Mouse (Mus musculus): ENCODE results near the gene Cox11.
A peak's percentile ranks its signal among the peaks of the same experiment; 100 is the strongest.

The Cox11 gene

DNA sequence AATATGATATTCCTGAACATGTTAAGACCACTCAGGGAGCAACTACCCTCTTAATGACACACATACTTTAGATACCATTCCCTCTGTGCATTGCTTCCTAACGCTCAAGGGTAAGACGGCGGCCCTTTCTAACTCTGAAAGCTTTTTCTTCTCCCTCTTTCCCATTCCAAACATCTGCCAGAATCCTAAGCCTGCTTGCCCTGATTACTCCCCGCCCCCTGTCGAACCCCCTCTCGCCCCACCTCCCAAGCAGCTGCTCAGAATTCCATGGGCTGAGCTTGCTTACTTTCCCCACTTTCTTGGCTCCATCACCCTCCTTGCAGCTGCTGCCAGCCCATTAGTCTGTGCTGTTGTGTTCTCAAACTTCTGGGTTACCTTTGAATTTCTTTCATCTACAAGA, 27.2 kb downstream of the Cox11 start:
- peak; percentile 84 for DNase-seq

DNA sequence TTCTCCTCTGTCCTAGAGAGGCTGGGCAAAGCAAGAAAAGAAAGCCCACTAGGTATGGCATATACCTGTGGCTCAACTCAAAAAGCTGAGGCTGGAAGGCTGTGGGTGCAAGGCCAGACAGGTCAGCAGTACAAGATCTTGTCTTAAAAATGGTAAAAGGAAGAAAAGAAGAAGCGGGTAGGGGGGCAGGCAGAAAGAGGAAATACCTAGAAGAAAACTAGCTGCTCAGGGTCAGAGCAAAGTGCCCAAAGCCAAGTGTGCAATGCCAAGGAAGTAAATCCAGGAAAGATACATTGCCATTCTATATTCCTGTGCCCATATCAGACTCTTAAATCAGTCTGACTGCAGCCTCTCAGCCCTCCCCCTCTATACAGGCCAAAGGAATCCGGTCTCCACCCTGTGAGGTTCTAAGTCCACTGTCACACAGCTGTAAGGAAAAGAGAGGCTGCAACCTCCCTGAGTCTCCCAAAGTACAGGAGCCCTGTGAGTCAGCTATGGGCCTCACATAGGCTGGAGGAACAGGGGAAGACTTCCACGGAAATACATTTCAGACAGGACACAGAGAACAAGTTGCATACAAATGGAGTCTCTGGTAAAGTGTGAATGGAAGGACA, 28.3 kb downstream of the Cox11 start:
- DNase-seq, result no peak

DNA sequence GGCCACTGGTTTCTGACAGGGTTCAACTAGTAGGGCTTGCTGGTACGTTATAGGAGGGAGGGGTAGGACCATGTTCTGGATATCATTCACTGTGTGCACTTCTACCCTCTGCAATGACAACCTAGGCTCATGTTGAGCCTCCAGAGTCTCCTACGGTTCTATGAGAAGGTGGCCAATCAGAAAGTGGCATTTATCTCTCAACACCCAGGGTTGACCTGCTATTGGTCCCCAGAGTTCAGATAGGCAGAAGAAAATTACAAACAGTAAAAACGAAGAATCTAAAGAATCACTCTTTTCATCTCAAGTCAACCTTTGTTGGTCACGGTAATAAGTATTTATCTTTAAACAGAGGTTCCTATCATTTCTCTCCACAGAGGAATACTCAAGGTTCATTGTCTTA, 28.9 kb downstream of the Cox11 start:
- DNase-seq, result no peak

DNA sequence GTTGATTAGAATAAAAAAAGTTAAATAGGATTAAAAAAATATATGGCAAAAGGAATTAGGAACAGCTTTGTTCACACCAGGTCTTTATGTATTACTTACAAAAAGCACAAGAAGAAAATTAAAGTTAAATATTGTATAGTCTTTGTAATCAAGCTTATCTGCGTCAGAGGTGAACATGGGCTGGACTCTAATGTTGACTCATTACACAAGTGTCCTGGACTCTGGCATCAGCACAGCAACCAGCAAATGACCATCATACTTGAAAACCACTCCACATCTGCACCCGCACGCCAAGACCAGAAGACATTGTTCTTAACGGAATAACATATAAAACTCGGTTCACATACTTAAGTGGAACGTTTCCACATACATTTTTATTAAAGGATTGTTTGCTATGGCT, 29.4 kb downstream of the Cox11 start:
- DNase-seq, result no peak

DNA sequence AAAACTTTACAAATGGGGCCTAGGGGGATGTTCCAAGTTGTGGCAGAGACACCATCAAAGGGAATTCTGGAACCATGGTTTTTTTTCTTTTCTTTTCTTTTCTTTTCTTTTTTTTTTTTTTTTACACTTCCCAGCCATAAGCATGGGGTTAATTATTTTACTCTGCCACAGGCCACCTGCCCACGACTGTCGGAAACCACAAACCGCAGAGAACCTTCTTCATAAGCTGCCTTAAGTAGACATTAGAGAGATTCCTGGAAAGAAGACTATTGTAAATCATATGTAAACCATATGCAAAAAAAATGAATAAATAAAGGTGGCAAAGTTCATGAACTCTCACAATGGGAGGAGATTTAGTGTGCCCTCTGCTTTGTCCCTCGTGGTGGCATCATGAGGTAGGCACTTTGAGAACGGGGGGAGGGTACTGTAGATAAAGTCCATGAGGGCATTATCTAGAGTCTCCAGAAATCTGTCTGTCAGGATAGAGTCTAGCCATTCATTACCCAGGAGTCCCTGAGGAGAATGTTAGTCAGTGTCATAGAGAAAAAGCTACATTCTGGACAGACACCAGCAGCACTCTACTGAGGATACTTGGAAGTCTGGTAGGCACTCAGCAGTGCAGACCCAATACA, 37.6 kb downstream of the Cox11 start:
- DNase-seq, result no peak

DNA sequence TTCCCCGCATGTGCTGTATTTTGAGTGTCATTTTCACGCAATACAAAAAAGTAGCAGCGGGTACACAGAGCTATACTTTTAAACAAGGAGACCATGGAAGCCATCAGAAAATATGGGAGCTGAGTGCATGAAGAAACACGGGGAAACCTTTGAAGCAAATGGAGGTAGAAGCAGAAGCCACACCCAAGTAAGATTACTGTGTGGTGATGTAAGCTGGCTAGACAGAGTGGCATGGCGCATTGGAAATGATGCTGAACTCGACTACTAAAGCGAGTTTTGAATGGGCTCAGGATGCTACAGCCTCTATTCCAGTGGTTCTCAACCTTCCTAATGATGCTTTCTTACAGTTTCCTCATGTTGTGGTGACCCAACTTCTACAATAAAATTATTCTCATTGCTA, 39.1 kb downstream of the Cox11 start:
- DNase-seq, result no peak

DNA sequence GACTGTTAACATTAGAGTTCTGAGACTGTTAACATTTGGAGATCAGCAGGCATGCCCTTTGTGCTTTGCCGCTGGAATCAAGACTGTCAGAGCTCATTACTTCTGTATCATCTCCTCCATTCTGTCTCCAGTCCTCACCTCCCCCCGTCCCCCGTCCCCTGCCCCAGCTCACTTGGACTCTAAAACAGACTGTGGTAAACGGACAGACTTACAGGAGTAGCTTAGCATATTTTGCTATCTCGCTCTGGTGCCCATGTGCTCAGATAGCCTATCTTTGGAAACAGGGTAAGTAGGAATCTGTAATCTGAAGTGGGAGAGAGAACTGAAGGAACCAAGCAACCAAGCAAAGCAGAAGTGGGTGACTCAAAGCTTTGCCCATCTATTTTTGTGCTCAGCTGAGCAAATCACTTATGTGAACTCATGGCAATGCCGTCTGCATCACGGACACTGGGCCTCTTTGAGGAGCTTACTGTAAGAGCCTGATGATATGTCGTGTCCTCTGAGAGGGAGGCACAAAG, 39.9 kb downstream of the Cox11 start:
- DNase-seq, result no peak

DNA sequence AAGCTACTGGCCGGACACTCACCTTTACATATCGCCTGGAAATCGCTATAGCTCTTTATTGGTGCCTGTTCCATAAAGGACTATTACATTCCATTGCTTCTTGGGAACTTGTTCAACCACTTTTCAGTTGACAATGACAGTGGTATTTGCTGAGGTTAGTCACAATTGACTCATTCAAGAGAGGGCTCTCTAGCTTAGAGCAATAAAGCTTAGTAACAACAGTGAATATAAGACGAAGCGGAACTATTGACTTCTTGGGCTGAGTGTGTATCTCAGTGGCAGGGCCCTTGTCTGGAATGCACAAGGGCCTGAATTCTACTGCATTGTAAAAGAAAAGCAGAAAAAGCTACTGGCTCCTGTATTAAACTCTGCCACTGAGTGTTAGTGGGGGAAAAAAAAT, 40.6 kb downstream of the Cox11 start:
- no peak for DNase-seq

DNA sequence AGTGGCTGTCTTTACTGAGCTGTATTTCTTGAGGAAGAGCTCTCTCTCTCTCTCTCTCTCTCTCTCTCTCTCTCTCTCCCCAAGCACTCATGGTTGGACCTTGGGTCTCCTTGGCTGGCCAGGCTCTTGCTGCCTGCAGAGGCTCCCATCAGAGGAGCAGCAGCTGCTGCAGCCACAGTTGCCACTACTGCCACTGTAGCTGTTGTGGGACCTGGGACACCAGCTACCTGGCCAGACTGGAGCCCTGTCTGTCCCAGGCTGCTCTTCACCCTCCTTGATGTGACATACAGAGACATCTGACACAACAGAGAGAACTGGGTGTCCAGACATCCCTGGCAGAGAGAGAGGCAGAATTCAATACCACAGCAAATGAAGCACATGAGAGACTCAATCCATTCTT, 43.2 kb downstream of the Cox11 start:
- no peak for DNase-seq

DNA sequence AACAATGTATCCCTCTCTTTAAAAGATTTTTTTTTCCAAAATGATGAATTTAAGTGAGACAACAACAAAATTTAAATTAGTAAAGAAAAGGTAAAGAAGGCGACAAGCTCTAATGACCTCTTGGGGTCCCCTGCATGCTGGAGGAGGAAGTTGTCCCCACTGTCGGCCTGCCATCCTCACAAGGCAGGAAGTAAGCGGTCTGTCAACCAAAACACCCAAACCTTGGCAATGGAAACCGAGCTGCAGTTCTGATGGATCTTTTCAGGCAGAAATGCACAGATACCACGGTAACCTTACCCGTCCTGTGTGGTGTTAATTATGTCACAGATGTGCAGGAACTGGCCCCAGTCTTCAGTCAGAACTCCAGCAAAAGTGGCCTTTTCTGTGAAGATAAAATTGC, 46.8 kb downstream of the Cox11 start:
- DNase-seq, result no peak

DNA sequence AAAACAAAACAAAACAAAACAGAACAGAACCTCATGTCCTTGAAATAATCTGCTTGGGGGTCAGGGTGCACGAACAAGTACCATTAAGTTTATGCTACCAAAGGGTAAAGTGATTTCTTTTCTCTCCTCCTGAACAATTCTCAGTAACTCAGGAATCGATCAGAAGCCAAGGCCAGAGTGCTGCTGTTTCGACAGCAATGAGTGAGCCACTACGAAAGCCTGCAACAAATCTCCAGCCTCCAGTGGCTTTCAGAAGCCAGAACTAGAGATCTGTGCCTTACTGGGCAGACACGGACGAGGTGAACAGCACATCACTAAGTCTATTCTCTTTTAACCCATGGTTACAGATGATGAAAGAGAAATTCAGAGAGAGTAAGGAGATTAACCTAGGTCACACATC, 47.2 kb downstream of the Cox11 start:
- no peak for DNase-seq

DNA sequence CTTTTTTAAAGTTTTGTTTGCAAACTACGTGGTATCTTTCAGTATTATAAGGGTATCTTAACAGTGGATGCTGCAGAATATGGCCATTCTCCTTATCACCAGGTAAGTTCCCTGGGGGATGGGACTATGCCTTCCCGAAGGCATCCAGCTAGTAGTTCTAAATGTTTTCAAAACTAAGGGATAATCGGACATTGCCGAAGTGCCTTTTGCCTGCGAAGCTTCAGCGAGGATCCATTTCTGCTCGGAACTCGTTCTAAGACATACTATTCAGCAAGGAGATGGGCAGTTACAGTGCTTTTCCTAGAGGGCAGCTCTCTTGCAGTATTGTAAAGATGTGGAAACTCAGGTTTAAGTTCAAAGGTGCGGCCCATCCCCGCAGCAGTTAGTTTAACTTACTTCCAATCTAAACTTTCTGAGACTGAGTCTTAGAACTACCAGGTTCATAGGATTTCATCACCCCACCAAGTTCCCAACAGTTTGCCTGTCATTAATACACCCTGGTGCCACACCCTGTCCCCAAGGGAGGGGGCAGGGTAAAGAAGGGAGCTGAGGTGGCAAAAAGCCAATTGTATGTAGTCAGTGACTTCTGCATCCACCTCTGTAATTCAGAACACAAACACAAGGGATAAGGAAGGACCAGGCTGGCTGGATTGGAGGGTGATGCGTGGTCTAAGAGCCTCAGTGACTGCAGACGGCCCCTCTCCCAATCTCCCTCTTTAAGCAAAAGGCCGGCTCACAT, 48.5 kb downstream of the Cox11 start:
- peak; percentile 14 for DNase-seq

DNA sequence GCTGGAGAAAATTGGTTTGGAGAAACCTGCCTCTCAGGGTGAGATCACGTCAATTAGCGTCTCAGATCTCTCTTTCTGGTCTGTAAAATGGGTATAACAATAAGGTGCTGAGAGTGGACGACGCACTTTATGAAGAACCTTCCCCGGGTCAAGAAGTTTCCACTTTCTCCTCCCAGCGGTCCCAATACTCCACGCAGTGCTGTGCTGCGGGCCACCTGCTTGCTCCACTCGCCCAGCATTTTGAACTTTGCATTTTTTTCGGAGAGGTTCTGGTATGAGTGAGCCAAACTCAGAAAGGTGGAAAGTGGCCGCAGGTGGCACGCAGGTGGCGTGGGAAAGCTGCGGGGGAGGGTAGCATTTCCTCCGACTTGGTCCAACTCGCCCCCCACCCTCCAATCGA, 49.1 kb downstream of the Cox11 start:
- no peak for DNase-seq

DNA sequence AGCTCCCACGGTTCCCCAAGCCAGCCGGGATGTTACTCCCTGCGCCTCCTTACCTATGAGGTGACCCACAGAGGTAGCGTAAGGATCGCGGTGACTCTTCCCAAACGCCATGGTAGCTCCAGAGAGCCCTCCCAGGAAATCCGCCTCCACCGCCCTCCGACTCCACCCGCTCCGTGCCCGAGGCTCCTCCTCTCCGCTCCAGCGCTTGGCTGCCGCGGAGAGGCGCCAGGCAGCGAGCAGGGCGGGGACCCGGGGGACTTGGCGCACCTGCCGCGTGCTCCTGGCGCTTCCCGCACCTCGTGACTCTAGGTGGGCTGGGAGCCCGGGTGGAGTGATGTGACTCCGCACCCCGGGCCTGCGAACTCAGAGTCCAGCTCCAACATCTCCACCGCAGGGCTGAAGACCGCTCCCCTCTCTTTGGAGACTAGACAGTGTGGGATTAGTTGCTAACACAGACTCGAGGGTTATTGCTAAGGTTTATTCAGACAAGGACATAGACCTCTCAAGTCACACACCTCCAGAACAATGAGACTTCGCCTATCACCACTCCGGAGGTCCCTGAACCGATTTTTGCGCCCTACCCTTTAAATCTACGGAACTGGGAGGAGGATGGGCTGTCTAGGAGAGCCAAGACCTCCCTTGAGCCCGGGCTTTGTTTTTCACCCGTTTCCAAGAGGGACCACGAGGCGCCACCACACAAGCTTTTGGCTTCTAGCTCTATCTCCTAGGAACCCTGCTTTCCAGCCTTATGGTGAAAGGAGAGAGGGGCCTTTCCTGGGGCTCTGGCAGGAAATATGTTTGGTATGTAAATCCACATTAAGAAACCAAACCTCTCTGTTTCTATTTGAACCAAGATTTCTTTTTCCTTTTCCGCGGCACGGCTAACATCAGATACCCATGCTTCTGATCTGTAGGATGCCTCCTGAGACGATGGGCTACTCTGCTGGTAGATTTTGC, 49.8 kb downstream of the Cox11 start, which contains the start of gene Tom1l1:
Gene Tom1l1 (minus strand): TSS at position 907 of the 957 bp plus-strand sequence.
- peak; percentile 87 for DNase-seq

DNA sequence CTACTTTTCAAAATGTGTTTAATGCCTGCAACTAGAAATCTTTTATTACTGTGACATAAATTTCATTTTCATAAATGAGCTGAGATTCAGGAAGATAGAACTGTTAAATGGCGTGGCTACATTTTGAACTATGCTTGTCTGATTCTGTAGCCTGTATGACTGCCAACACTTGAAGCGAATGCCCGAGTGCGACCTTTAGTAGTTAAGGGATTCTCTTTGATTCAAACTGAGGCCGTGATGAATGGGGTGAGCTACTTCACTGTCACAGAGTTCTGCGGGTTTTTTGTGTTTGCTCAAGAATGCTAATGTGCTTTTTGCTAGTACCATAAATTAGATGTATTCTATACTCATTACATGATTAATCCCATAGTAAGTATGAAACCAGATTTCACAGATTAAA, 52.4 kb downstream of the Cox11 start:
- DNase-seq, result no peak

DNA sequence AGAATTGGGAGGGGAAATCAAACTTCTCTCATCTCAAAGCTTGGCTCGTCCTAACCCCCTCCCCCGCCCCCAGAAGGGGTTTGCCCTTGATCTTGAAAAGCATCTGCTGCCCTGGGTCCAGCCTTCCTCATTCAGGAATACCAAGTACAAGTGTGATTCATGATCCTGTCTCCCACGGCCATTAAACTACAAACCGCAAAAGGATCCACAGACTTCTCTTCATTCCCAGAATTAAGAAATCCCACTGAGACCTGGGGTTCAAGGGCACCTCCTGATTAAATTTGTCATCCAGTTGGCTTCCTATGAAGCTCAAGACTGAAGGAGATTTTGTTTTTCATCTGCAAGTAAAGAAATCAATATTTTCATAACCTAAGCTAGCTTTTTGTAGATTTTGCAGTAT, 56.2 kb downstream of the Cox11 start:
- no peak for DNase-seq
